Mouse (Mus musculus): ENCODE data around the gene Slit1. TPM values are rescaled to one million over a fixed set of nuclear protein-coding genes. Genes with fewer than 3 reads are reported as not detected.

Slit1 gene
- polyA plus RNA-seq, 1 experiment from 2014 or later = 2.1 TPM

DNA sequence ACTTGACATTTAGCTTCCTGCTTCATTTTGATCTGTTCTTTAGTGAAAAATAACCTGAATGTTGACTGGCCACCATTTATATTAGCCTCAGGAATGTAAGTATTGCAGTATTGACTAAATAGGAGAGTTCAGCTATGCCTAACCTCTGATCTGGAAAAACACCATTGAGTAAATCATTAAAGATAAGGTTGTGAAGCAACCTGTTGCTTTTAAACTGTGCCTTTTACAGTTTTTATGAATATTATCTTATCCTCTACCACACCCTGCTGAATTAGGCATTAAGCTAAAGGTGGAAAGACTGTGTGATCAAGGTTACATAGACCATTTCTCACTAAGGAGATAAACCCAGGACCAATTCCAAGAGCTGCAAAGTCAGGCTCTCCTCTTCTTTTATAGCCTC, 165.9 kb downstream of the Slit1 start:
- Histone ChIP-seq H3K4me1 (ENCODE audit: control insufficient read depth, insufficient read depth, low read length) (no peaks in the 10 kb centered on the region), H3K4me3 (ENCODE audit: low read depth, low read length) (no peak overlapping the region), H3K27ac (replicated peaks; ENCODE audit: low read depth, low read length) (no peak overlapping the region), H3K36me3 (replicated peaks; ENCODE audit: control insufficient read depth, insufficient read depth, low read depth, low read length) (peaks cover 6% of the 10 kb centered on the region), H3K9me3 (replicated peaks; ENCODE audit: control insufficient read depth, low read length) (no peaks in the 10 kb centered on the region), H3K27me3 (ENCODE audit: control insufficient read depth, insufficient read depth, low read length) (no peaks in the 10 kb centered on the region), H3K9ac (replicated peaks; ENCODE audit: low read length) (no peak overlapping the region), H3K4me2 (ENCODE audit: low read depth, low read length) (no peak overlapping the region)
- ATAC-seq (replicated peaks; ENCODE audit: insufficient number of reproducible peaks, low FRiP score, low TSS enrichment, low read depth) (no peak), DNase-seq (ENCODE audit: low spot score) (no peak)

GRCm38 (mm10) chr19:41573700-41574099, 169.8 kb downstream of the Slit1 start:
- Histone ChIP-seq H3K27ac (replicated peaks; ENCODE audit: low read depth, low read length) (no peak overlapping the region), H3K9me3 (replicated peaks; ENCODE audit: control insufficient read depth, low read length) (no peaks in the 10 kb centered on the region), H3K9ac (replicated peaks; ENCODE audit: low read length) (no peak overlapping the region), H3K4me1 (ENCODE audit: control insufficient read depth, insufficient read depth, low read length) (no peaks in the 10 kb centered on the region), H3K27me3 (ENCODE audit: control insufficient read depth, insufficient read depth, low read length) (no peaks in the 10 kb centered on the region), H3K4me3 (ENCODE audit: low read depth, low read length) (no peak overlapping the region), H3K36me3 (replicated peaks; ENCODE audit: control insufficient read depth, insufficient read depth, low read depth, low read length) (no peaks in the 10 kb centered on the region), H3K4me2 (ENCODE audit: low read depth, low read length) (no peak overlapping the region)
- 92% methylated on average over 2 of the region's 2 CpGs for WGBS
- DNase-seq (ENCODE audit: low spot score) (no peak), ATAC-seq (replicated peaks; ENCODE audit: insufficient number of reproducible peaks, low FRiP score, low TSS enrichment, low read depth) (no peak)

DNA sequence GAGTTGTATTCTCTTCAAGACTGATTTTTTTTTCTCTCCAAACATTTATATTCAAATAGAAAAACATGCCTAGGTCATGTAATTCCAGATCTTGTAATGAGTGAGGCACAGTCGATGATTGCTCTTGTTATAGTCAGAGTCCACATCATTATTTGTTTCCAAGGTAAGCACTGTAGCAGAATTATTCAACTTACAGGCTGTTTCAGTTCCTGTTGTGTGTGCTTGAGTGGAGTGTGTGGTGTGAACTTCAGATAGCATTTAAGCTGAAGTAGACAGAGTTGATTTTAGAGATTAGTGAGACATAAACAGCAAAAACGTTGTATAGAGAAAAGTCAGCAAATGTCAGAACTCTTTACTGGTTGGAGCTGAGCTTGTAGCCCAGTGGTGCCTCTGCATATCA, 174.7 kb downstream of the Slit1 start:
- Histone ChIP-seq H3K4me2 (ENCODE audit: low read depth, low read length) (no peak overlapping the region), H3K27ac (replicated peaks; ENCODE audit: low read depth, low read length) (no peak overlapping the region), H3K36me3 (replicated peaks; ENCODE audit: control insufficient read depth, insufficient read depth, low read depth, low read length) (no peaks in the 10 kb centered on the region), H3K9me3 (replicated peaks; ENCODE audit: control insufficient read depth, low read length) (no peaks in the 10 kb centered on the region), H3K4me1 (ENCODE audit: control insufficient read depth, insufficient read depth, low read length) (no peaks in the 10 kb centered on the region), H3K4me3 (ENCODE audit: low read depth, low read length) (no peak overlapping the region), H3K27me3 (ENCODE audit: control insufficient read depth, insufficient read depth, low read length) (no peaks in the 10 kb centered on the region), H3K9ac (replicated peaks; ENCODE audit: low read length) (no peak overlapping the region)
- ATAC-seq (replicated peaks; ENCODE audit: insufficient number of reproducible peaks, low FRiP score, low TSS enrichment, low read depth) = no peak
- no peak for DNase-seq (ENCODE audit: low spot score)
- WGBS = 69% methylated on average over 2 of the region's 2 CpGs

DNA sequence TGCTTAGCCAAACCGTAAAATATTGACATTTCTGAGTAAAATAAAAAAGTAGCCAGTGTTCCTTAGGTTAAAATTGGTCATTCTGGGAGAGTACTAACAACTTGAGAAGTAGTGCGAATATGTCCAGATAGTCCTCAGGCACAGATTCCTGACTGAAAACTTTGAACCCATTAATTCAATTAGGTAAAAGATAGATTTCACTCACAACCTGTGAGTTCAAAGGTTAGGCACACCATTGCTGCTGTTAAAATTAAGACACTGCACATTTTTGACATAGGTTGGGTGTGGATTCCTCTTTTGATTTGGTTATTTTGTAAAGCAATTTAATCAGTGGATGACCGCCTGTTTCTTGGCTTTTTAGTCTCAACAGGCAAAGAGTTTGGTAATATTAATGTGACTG, 182.6 kb downstream of the Slit1 start:
- H3K36me3 ChIP-seq (replicated peaks; ENCODE audit: control insufficient read depth, insufficient read depth, low read depth, low read length) = no peaks in the 10 kb centered on the region; the same call in 1 of the 2 replicates
- no peak overlapping the region for H3K4me2 ChIP-seq (ENCODE audit: low read depth, low read length)
- no peaks in the 10 kb centered on the region for H3K4me1 ChIP-seq (ENCODE audit: control insufficient read depth, insufficient read depth, low read length)
- DNase-seq (ENCODE audit: low spot score) = no peak
- no peaks in the 10 kb centered on the region for H3K9me3 ChIP-seq (replicated peaks; ENCODE audit: control insufficient read depth, low read length)
- H3K27me3 ChIP-seq (ENCODE audit: control insufficient read depth, insufficient read depth, low read length) = no peaks in the 10 kb centered on the region
- no peak overlapping the region for H3K27ac ChIP-seq (replicated peaks; ENCODE audit: low read depth, low read length)
- WGBS = 79% methylated on average over 3 of the region's 3 CpGs
- H3K9ac ChIP-seq (replicated peaks; ENCODE audit: low read length) = no peak overlapping the region
- no peak for ATAC-seq (replicated peaks; ENCODE audit: insufficient number of reproducible peaks, low FRiP score, low TSS enrichment, low read depth)
- no peak overlapping the region for H3K4me3 ChIP-seq (ENCODE audit: low read depth, low read length)

GRCm38 (mm10) chr19:41558891-41559486, 184.5 kb downstream of the Slit1 start:
- WGBS = 85% methylated on average over 9 of the region's 9 CpGs
- no peak for ATAC-seq (replicated peaks; ENCODE audit: insufficient number of reproducible peaks, low FRiP score, low TSS enrichment, low read depth)
- H3K9me3 ChIP-seq (replicated peaks; ENCODE audit: control insufficient read depth, low read length) = no peaks in the 10 kb centered on the region

GRCm38 (mm10) chr19:41557491-41557890, 186.0 kb downstream of the Slit1 start:
- Histone ChIP-seq H3K4me2 (ENCODE audit: low read depth, low read length) (no peak overlapping the region), H3K9ac (replicated peaks; ENCODE audit: low read length) (no peak overlapping the region), H3K27me3 (ENCODE audit: control insufficient read depth, insufficient read depth, low read length) (no peaks in the 10 kb centered on the region), H3K36me3 (replicated peaks; ENCODE audit: control insufficient read depth, insufficient read depth, low read depth, low read length) (no peaks in the 10 kb centered on the region; the same call in 1 of the 2 replicates), H3K27ac (replicated peaks; ENCODE audit: low read depth, low read length) (no peak overlapping the region), H3K9me3 (replicated peaks; ENCODE audit: control insufficient read depth, low read length) (no peaks in the 10 kb centered on the region), H3K4me1 (ENCODE audit: control insufficient read depth, insufficient read depth, low read length) (no peaks in the 10 kb centered on the region), H3K4me3 (ENCODE audit: low read depth, low read length) (no peak overlapping the region)
- ATAC-seq (replicated peaks; ENCODE audit: insufficient number of reproducible peaks, low FRiP score, low TSS enrichment, low read depth) (no peak), DNase-seq (ENCODE audit: low spot score) (no peak)
- WGBS = 86% methylated on average over 4 of the region's 4 CpGs

More at GRCm38 (mm10) chr19:41558891-41559486, 184.5 kb downstream of the Slit1 start:
- Histone ChIP-seq H3K27me3 (ENCODE audit: control insufficient read depth, insufficient read depth, low read length) (no peaks in the 10 kb centered on the region), H3K4me1 (ENCODE audit: control insufficient read depth, insufficient read depth, low read length) (no peaks in the 10 kb centered on the region), H3K4me2 (ENCODE audit: low read depth, low read length) (no peak overlapping the region), H3K9ac (replicated peaks; ENCODE audit: low read length) (no peak overlapping the region), H3K27ac (replicated peaks; ENCODE audit: low read depth, low read length) (no peak overlapping the region), H3K4me3 (ENCODE audit: low read depth, low read length) (no peak overlapping the region), H3K36me3 (replicated peaks; ENCODE audit: control insufficient read depth, insufficient read depth, low read depth, low read length) (no peaks in the 10 kb centered on the region; the same call in 1 of the 2 replicates)
- DNase-seq (ENCODE audit: low spot score) = no peak

DNA sequence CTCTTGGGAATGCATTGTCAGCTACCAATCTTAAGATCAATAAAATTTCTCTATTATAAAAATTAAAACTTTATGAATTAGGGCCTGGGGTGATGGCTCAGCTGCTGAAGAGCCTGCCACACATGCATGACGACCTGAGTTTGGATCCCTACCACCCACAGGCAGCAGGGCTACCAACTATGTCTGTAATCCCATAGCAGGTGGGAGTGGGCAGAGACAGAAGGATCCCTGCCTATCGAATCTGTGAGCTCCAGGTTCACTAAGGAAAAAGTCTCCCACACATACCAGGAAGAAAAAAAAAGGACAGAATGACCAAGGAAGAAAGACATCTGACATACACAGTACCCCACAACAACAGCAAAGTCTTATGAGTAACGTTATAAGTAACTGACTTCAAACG, 186.5 kb downstream of the Slit1 start:
- Histone ChIP-seq H3K9me3 (replicated peaks; ENCODE audit: control insufficient read depth, low read length) (no peaks in the 10 kb centered on the region), H3K27ac (replicated peaks; ENCODE audit: low read depth, low read length) (no peak overlapping the region), H3K4me3 (ENCODE audit: low read depth, low read length) (no peak overlapping the region), H3K36me3 (replicated peaks; ENCODE audit: control insufficient read depth, insufficient read depth, low read depth, low read length) (no peaks in the 10 kb centered on the region; the same call in 1 of the 2 replicates), H3K4me1 (ENCODE audit: control insufficient read depth, insufficient read depth, low read length) (no peaks in the 10 kb centered on the region), H3K9ac (replicated peaks; ENCODE audit: low read length) (no peak overlapping the region), H3K4me2 (ENCODE audit: low read depth, low read length) (no peak overlapping the region), H3K27me3 (ENCODE audit: control insufficient read depth, insufficient read depth, low read length) (no peaks in the 10 kb centered on the region)
- DNase-seq (ENCODE audit: low spot score) (no peak), ATAC-seq (replicated peaks; ENCODE audit: insufficient number of reproducible peaks, low FRiP score, low TSS enrichment, low read depth) (no peak)
- WGBS = 88% methylated on average over 4 of the region's 4 CpGs
